Mouse (Mus musculus) myocyte (in vitro differentiated cells): ENCODE measurements at regions not wholly inside any gene's neighbourhood (a gene's known extent, or its start where the extent isn't known, plus 50 kb on each side); places are given as distances from the start of the nearest gene placed in this dataset.

Experiments
- CEBPB ChIP-seq: IDR thresholded peaks from 2 replicates; pipeline ENCODE4 v1.6.1; 2011; ENCODE audit warnings: mild to moderate bottlenecking, moderate library complexity; ENCODE audit not compliant: poor library complexity, insufficient read depth, severe bottlenecking
- E2F4 ChIP-seq: IDR thresholded peaks from one replicate; pipeline ENCODE4 v1.6.1; 2011; ENCODE audit warnings: mild to moderate bottlenecking, control low read depth, moderate library complexity; ENCODE audit not compliant: insufficient read depth
- MAX ChIP-seq: IDR thresholded peaks from one replicate; pipeline ENCODE4 v1.6.1; 2011; ENCODE audit warnings: low read depth, mild to moderate bottlenecking, control low read depth
- MYOD1 ChIP-seq, 3 experiments: IDR thresholded peaks; one replicate each; pipeline ENCODE4 v1.6.1; 2011; ENCODE audit warnings: control low read depth in 2 of 3, low read depth in 2 of 3, mild to moderate bottlenecking in 2 of 3, moderate library complexity in 1 of 3; ENCODE audit not compliant: insufficient read length in 2 of 3, control insufficient read depth in 1 of 3
- MYOG ChIP-seq, 3 experiments: IDR thresholded peaks; one replicate each; pipeline ENCODE4 v1.6.1; 2011; ENCODE audit warnings: control low read depth in 2 of 3, low read depth in 2 of 3, mild to moderate bottlenecking in 2 of 3; ENCODE audit not compliant: insufficient read length in 2 of 3, control insufficient read depth in 1 of 3, insufficient read depth in 1 of 3
- POLR2A ChIP-seq: IDR thresholded peaks from one replicate; pipeline ENCODE4 v1.6.1; 2011; ENCODE audit warnings: low read depth, mild to moderate bottlenecking, control low read depth, moderate library complexity; ENCODE audit not compliant: insufficient read length
- POLR2AphosphoS2 ChIP-seq: IDR thresholded peaks from one replicate; pipeline ENCODE4 v1.6.1; 2011; ENCODE audit warnings: low read depth, control low read depth; ENCODE audit not compliant: insufficient read length
- REST ChIP-seq: IDR thresholded peaks from one replicate; pipeline ENCODE4 v1.6.1; 2011; ENCODE audit warnings: mild to moderate bottlenecking, control low read depth, moderate library complexity; ENCODE audit not compliant: insufficient read depth, insufficient read length
- TCF3 ChIP-seq: IDR thresholded peaks from one replicate; pipeline ENCODE4 v1.6.1; 2011; ENCODE audit warnings: low read depth, control low read depth; ENCODE audit not compliant: insufficient read length
- USF1 ChIP-seq: IDR thresholded peaks from one replicate; pipeline ENCODE4 v1.6.1; 2011; ENCODE audit warnings: low read depth, mild to moderate bottlenecking, control low read depth, moderate library complexity

DNA sequence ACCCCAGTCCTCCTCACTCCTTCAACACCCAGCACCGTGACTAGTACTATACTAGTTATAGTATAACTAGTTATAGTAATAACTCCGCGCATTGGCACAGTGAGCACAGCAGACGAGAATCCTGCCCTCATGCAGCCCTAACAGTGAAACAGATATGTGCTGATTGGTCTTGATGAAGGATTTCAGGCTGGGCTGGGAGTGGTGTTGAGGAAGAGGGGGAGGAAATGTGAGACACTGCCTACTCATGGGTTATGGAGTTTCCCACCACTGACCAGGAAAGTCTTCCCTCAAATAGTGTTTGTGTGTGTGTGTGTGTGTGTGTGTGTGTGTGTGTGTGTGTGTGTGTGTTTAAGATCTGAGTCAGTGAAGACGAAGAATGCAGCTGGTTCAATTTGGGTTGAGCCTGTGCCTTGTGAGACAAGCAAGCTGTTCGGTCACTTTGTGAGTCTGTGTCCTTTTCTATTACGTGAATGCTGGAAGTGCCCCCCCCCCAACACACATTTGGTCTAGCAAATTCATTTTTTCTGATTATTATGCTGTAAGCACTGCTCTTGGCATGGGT lies 185.9 kb upstream of the Kit start:
- no peak for TF ChIP-seq MYOD1 (IDR thresholded peaks at IDR 0.05; ENCODE audit: control insufficient read depth in 1 of 3, insufficient read length in 2 of 3, low read depth in 2 of 3)
- TF ChIP-seq POLR2AphosphoS2 = no peak
- no peak for TF ChIP-seq TCF3
- TF ChIP-seq POLR2A = no peak
- TF ChIP-seq USF1 = no peak
- no peak for TF ChIP-seq E2F4
- no peak for TF ChIP-seq MYOG (IDR thresholded peaks at IDR 0.05; ENCODE audit: control insufficient read depth in 1 of 3, insufficient read depth in 1 of 3, insufficient read length in 2 of 3, low read depth in 2 of 3)
- no peak for TF ChIP-seq MAX
- TF ChIP-seq CEBPB = no peak
- no peak for TF ChIP-seq REST
